Mouse (Mus musculus) MEL (cell line): Measurements from ENCODE around the gene Atp10a. TPM values are rescaled to one million over a fixed set of nuclear protein-coding genes. Genes with fewer than 3 reads are reported as not detected.

Experiments used
- DNase-seq: peaks from one replicate; pipeline ENCODE4 v3.0.0; 2011; ENCODE audit warnings: low read depth, low spot score
- H3K27ac ChIP-seq: 2 replicates; pipeline ENCODE4 v1.5.1; 2012; ENCODE audit warnings: low read depth, mild to moderate bottlenecking, control low read depth, low read length, moderate library complexity; ENCODE audit not compliant: control insufficient read depth
- H3K27me3 ChIP-seq, 2 experiments: fragments of 150-350 bp in 1 of 2; sonication (generic) in 1 of 2; 2 replicates each; pipeline ENCODE4 v1.6.1; 2012; ENCODE audit warnings: low read length in 2 of 2, mild to moderate bottlenecking in 2 of 2, improper control_type of control experiment in 1 of 2, moderate library complexity in 1 of 2; ENCODE audit not compliant: insufficient read depth in 2 of 2, control insufficient read depth in 1 of 2
- H3K36me3 ChIP-seq, 2 experiments: 2 replicates each; pipeline ENCODE4 v1.6.1; 2012 to 2014; ENCODE audit warnings: low read length in 2 of 2, improper control_type of control experiment in 1 of 2, inconsistent platforms in 1 of 2, mild to moderate bottlenecking in 1 of 2; ENCODE audit not compliant: insufficient read depth in 2 of 2, control insufficient read depth in 1 of 2
- H3K4me1 ChIP-seq, 2 experiments: fragments of 150-350 bp in 1 of 2; sonication (generic) in 1 of 2; 2 replicates each; pipeline ENCODE4 v1.6.1; 2012; ENCODE audit warnings: low read length in 2 of 2, improper control_type of control experiment in 1 of 2, mild to moderate bottlenecking in 1 of 2; ENCODE audit not compliant: insufficient read depth in 2 of 2, control insufficient read depth in 1 of 2
- H3K4me3 ChIP-seq, 2 experiments: fragments of 150-350 bp in 1 of 2; sonication (generic) in 1 of 2; 2 replicates each; pipeline ENCODE4 v1.5.1; 2012; ENCODE audit warnings: low read depth in 2 of 2, low read length in 2 of 2, mild to moderate bottlenecking in 2 of 2, moderate library complexity in 2 of 2, control low read depth in 1 of 2, improper control_type of control experiment in 1 of 2; ENCODE audit not compliant: control insufficient read depth in 1 of 2, insufficient read depth in 1 of 2
- H3K79me2 ChIP-seq: 2 replicates; pipeline ENCODE4 v1.6.1; 2012; ENCODE audit warnings: mild to moderate bottlenecking, low read length, moderate library complexity; ENCODE audit not compliant: control insufficient read depth, poor library complexity, insufficient read depth
- H3K9ac ChIP-seq: 2 replicates; pipeline ENCODE4 v1.6.1; 2012; ENCODE audit warnings: low read depth, mild to moderate bottlenecking, control low read depth, low read length, moderate library complexity; ENCODE audit not compliant: control insufficient read depth, poor library complexity, severe bottlenecking
- H3K9me3 ChIP-seq: fragments of 150-350 bp; sonication (generic); replicated peaks from 2 replicates; pipeline ENCODE4 v1.6.1; 2012; ENCODE audit warnings: mild to moderate bottlenecking, low read length, improper control_type of control experiment, moderate library complexity; ENCODE audit not compliant: insufficient read depth
- BHLHE40 ChIP-seq: IDR thresholded peaks from 2 replicates; pipeline ENCODE4 v1.6.1; 2012; ENCODE audit warnings: low read depth, mild to moderate bottlenecking, inconsistent platforms, low read length, improper control_type of control experiment, borderline replicate concordance
- CHD2 ChIP-seq: IDR thresholded peaks from 2 replicates; pipeline ENCODE4 v1.6.1; 2011; ENCODE audit warnings: low read length, improper control_type of control experiment
- E2F4 ChIP-seq: IDR thresholded peaks from 2 replicates; pipeline ENCODE4 v1.6.1; 2011; ENCODE audit warnings: low read depth, low read length, improper control_type of control experiment, borderline replicate concordance
- EP300 ChIP-seq, 2 experiments: IDR thresholded peaks; 2 replicates each; pipeline ENCODE4 v1.6.1; 2011; ENCODE audit warnings: improper control_type of control experiment in 2 of 2, low read length in 2 of 2, low read depth in 1 of 2, mild to moderate bottlenecking in 1 of 2
- GABPA ChIP-seq: IDR thresholded peaks from 2 replicates; pipeline ENCODE4 v1.6.1; 2012; ENCODE audit warnings: low read depth, mild to moderate bottlenecking, inconsistent platforms, low read length, improper control_type of control experiment, moderate library complexity
- HCFC1 ChIP-seq: IDR thresholded peaks from 2 replicates; pipeline ENCODE4 v1.6.1; 2012; ENCODE audit warnings: low read depth, mild to moderate bottlenecking, inconsistent platforms, low read length, improper control_type of control experiment, moderate library complexity
- KAT2A ChIP-seq: conservative IDR thresholded peaks from 2 replicates; pipeline ENCODE4 v1.6.1; 2012; ENCODE audit warnings: low read depth, low read length, improper control_type of control experiment, inconsistent platforms
- MAX ChIP-seq: IDR thresholded peaks from 2 replicates; pipeline ENCODE4 v1.6.1; 2011; ENCODE audit warnings: low read length, improper control_type of control experiment
- MAZ ChIP-seq: IDR thresholded peaks from 2 replicates; pipeline ENCODE4 v1.6.1; 2012; ENCODE audit warnings: low read depth, mild to moderate bottlenecking, inconsistent platforms, low read length, improper control_type of control experiment
- MYB ChIP-seq: IDR thresholded peaks from 2 replicates; pipeline ENCODE4 v1.6.1; 2011; ENCODE audit warnings: mild to moderate bottlenecking, low read depth, low read length, improper control_type of control experiment
- MYC ChIP-seq: IDR thresholded peaks from 2 replicates; pipeline ENCODE4 v1.6.1; 2011; ENCODE audit warnings: low read depth, mild to moderate bottlenecking, low read length, improper control_type of control experiment, moderate library complexity
- NELFE ChIP-seq: IDR thresholded peaks from 2 replicates; pipeline ENCODE4 v1.6.1; 2011; ENCODE audit warnings: low read depth, low read length, improper control_type of control experiment
- NRF1 ChIP-seq: IDR thresholded peaks from 2 replicates; pipeline ENCODE4 v1.6.1; 2014; ENCODE audit warnings: low read depth, mild to moderate bottlenecking, inconsistent platforms, low read length, improper control_type of control experiment, moderate library complexity; ENCODE audit not compliant: poor library complexity, insufficient read depth, severe bottlenecking
- RCOR1 ChIP-seq: IDR thresholded peaks from 2 replicates; pipeline ENCODE4 v1.6.1; 2012; ENCODE audit warnings: low read depth, mild to moderate bottlenecking, inconsistent platforms, low read length, improper control_type of control experiment
- SIN3A ChIP-seq: IDR thresholded peaks from 2 replicates; pipeline ENCODE4 v1.6.1; 2012; ENCODE audit warnings: low read length, improper control_type of control experiment, inconsistent platforms
- TBP ChIP-seq: IDR thresholded peaks from 2 replicates; pipeline ENCODE4 v1.8.0; 2011; ENCODE audit warnings: low read depth, low read length, improper control_type of control experiment
- TCF12 ChIP-seq: IDR thresholded peaks from 2 replicates; pipeline ENCODE4 v1.6.1; 2014; ENCODE audit warnings: low read depth, mild to moderate bottlenecking, inconsistent platforms, low read length, improper control_type of control experiment, moderate library complexity
- UBTF ChIP-seq: IDR thresholded peaks from 2 replicates; pipeline ENCODE4 v1.6.1; 2012; ENCODE audit warnings: low read depth, mild to moderate bottlenecking, inconsistent platforms, low read length, improper control_type of control experiment, moderate library complexity, borderline replicate concordance; ENCODE audit not compliant: insufficient read depth
- ZMIZ1 ChIP-seq: IDR thresholded peaks from 2 replicates; pipeline ENCODE4 v1.6.1; 2012; ENCODE audit warnings: low read depth, mild to moderate bottlenecking, inconsistent platforms, low read length, improper control_type of control experiment, moderate library complexity
- polyA plus RNA-seq, 2 experiments: library from polyadenylated mRNA; stranded (reverse) in 1 of 2; unstranded in 1 of 2; fragments of >175 nt in 1 of 2; fragments of >200 nt in 1 of 2; gene quantifications; 2 replicates each; pipeline versions ENCODE4 v1.2.1 to v1.2.4; 2012; ENCODE audit warnings: low replicate concordance in 2 of 2, low read depth in 1 of 2; ENCODE audit not compliant: insufficient read length in 2 of 2, insufficient read depth in 1 of 2, missing spikeins in 1 of 2
- total RNA-seq: library from RNA; depleted of rRNA; stranded (reverse); fragments of 300-350 nt; gene quantifications from 2 replicates; pipeline ENCODE4 v1.2.3, GENCODE M21; 2012

Atp10a gene
- total and polyA plus RNA-seq, 3 experiments: not detected

GRCm38 (mm10) chr7:58759265-58759664 is 103.3 kb downstream of the Atp10a start:
- no peak overlapping the region for H3K9ac ChIP-seq
- H3K79me2 ChIP-seq: no peaks in the 10 kb centered on the region
- H3K4me1 ChIP-seq: no peaks in the 10 kb centered on the region
- no peaks in the 10 kb centered on the region for H3K9me3 ChIP-seq
- TF ChIP-seq MAZ (no peak), HCFC1 (no peak), MYC (no peak), RCOR1 (no peak), EP300 (IDR thresholded peaks at IDR 0.05; ENCODE audit: low read depth in 1 of 2, low read length in 2 of 2) (no peak)
- H3K4me3 ChIP-seq: no peak overlapping the region
- no peak overlapping the region for H3K27ac ChIP-seq
- no peaks in the 10 kb centered on the region for H3K36me3 ChIP-seq
- DNase-seq: no peak
- H3K27me3 ChIP-seq: no peaks in the 10 kb centered on the region

GRCm38 (mm10) chr7:58767257-58767656 is 111.3 kb downstream of the Atp10a start:
- no peak overlapping the region for H3K27ac ChIP-seq
- no peak for TF ChIP-seq CHD2
- no peak for TF ChIP-seq NELFE
- no peak for TF ChIP-seq UBTF
- TF ChIP-seq ZMIZ1: no peak
- TF ChIP-seq TBP: no peak
- no peak for TF ChIP-seq KAT2A
- H3K9me3 ChIP-seq: no peaks in the 10 kb centered on the region
- H3K36me3 ChIP-seq: no peaks in the 10 kb centered on the region
- no peak overlapping the region for H3K9ac ChIP-seq
- H3K27me3 ChIP-seq: no peaks in the 10 kb centered on the region
- H3K79me2 ChIP-seq: no peaks in the 10 kb centered on the region
- no peak for DNase-seq
- H3K4me3 ChIP-seq: no peak overlapping the region
- H3K4me1 ChIP-seq: no peaks in the 10 kb centered on the region

- Histone ChIP-seq H3K9me3 (no peaks in the 10 kb centered on the region), H3K79me2 (no peaks in the 10 kb centered on the region), H3K36me3 (no peaks in the 10 kb centered on the region), H3K4me1 (no peaks in the 10 kb centered on the region), H3K4me3 (no peak overlapping the region), H3K9ac (no peak overlapping the region), H3K27me3 (no peaks in the 10 kb centered on the region), H3K27ac (no peak overlapping the region)
- TF ChIP-seq TCF12 (no peak), MYB (no peak), MAX (no peak), E2F4 (no peak), NRF1 (no peak), BHLHE40 (no peak), SIN3A (no peak), GABPA (no peak)
- DNase-seq: no peak
These were observed 112.3 kb downstream of the Atp10a start for GRCm38 (mm10) chr7:58768253-58768652.
